Mouse (Mus musculus) A20 (cell line): ENCODE measurements around the gene Taf7l.
A peak's percentile ranks its signal among the peaks of the same experiment; 100 is the strongest.

ENCODE experiments used
- DNase-seq: peaks from one replicate; pipeline ENCODE4 v3.0.0-alpha.2; 2011; ENCODE audit warnings: low read depth, low spot score

Gene Taf7l

GRCm38 (mm10) chrX:134476290-134476689 is at the start of gene Taf7l:
Taf7l (minus strand) TSS chrX:134476490.
- DNase-seq, result no peak

GRCm38 (mm10) chrX:134525260-134525659 is 49.0 kb upstream of the Taf7l start:
- DNase-seq, result no peak

- no peak for DNase-seq
Measured at GRCm38 (mm10) chrX:134523772-134524171, 47.5 kb upstream of the Taf7l start.

- DNase-seq, result peak; percentile 18
Measured at GRCm38 (mm10) chrX:134509473-134509872, 33.2 kb upstream of the Taf7l start.

- DNase-seq, result peak; percentile 27
Measured at GRCm38 (mm10) chrX:134507977-134508376, 31.7 kb upstream of the Taf7l start.

- DNase-seq, result no peak
Measured at GRCm38 (mm10) chrX:134500651-134501050, 24.4 kb upstream of the Taf7l start.

GRCm38 (mm10) chrX:134481720-134482119 is 5.4 kb upstream of the Taf7l start:
- DNase-seq, result no peak

- DNase-seq, result no peak
Measured at GRCm38 (mm10) chrX:134474988-134475710, 1.1 kb downstream of the Taf7l start.

- no peak for DNase-seq
Measured at GRCm38 (mm10) chrX:134427307-134427706, 49.0 kb downstream of the Taf7l start.

- DNase-seq, result no peak
Measured at GRCm38 (mm10) chrX:134426819-134427218, 49.5 kb downstream of the Taf7l start.

GRCm38 (mm10) chrX:134425798-134426197 is 50.5 kb downstream of the Taf7l start:
- no peak for DNase-seq

- peak; percentile 30 for DNase-seq
Measured at GRCm38 (mm10) chrX:134424263-134424662, 52.0 kb downstream of the Taf7l start.

GRCm38 (mm10) chrX:134420097-134420496 is 56.2 kb downstream of the Taf7l start:
- DNase-seq, result no peak

- DNase-seq, result no peak
Measured at GRCm38 (mm10) chrX:134412096-134412495, 64.2 kb downstream of the Taf7l start.
